Mouse (Mus musculus) E14TG2a.4 (cell line): ENCODE results near the gene Zfp111.

Experiments used
- H3K27me3 ChIP-seq: 2 replicates; pipeline ENCODE4 v1.6.1; 2014; ENCODE audit warnings: low read length, control low read depth; ENCODE audit not compliant: insufficient read depth
- H3K36me3 ChIP-seq: 2 replicates; pipeline ENCODE4 v1.6.1; 2014; ENCODE audit warnings: low read length, control low read depth; ENCODE audit not compliant: insufficient read depth
- H3K4me1 ChIP-seq: replicated peaks from 2 replicates; pipeline ENCODE4 v1.6.1; 2014; ENCODE audit warnings: low read depth, low read length, control low read depth
- H3K4me3 ChIP-seq: replicated peaks from 2 replicates; pipeline ENCODE4 v1.5.1; 2014; ENCODE audit warnings: mild to moderate bottlenecking, low read length
- H3K9me3 ChIP-seq: 2 replicates; pipeline ENCODE4 v1.6.1; 2014; ENCODE audit warnings: low read length, control low read depth
- CTCF ChIP-seq: conservative IDR thresholded peaks from 2 replicates; pipeline ENCODE4 v1.5.1; 2014; ENCODE audit warnings: low read length
- NANOG ChIP-seq: IDR thresholded peaks from 2 replicates; pipeline ENCODE4 v1.6.1; 2014; ENCODE audit warnings: borderline replicate concordance, low read length, mixed read lengths
- POU5F1 ChIP-seq: IDR thresholded peaks from 2 replicates; pipeline ENCODE4 v1.6.1; 2014; ENCODE audit warnings: low read length, borderline replicate concordance

Zfp111 gene

GRCm38 (mm10) chr7:24175337-24175711, 35.9 kb downstream of the Zfp111 start:
- Histone ChIP-seq H3K9me3 (no peaks in the 10 kb centered on the region), H3K4me3 (peak overlapping the region; percentile 81), H3K27me3 (no peaks in the 10 kb centered on the region), H3K4me1 (peaks cover 9% of the 10 kb centered on the region), H3K36me3 (no peaks in the 10 kb centered on the region)
- TF ChIP-seq CTCF = no peak
- no peak for TF ChIP-seq NANOG
- TF ChIP-seq POU5F1 = no peak

GRCm38 (mm10) chr7:24174618-24175336, 36.5 kb downstream of the Zfp111 start, which contains the start of gene Zfp114:
TSS of gene Zfp114 (plus strand) at chr7:24175060.
- Histone ChIP-seq H3K36me3 (no peaks in the 10 kb centered on the region), H3K4me3 (peak within 1 kb of the TSS; percentile 81), H3K27me3 (no peaks in the 10 kb centered on the region), H3K9me3 (no peaks in the 10 kb centered on the region), H3K4me1 (peaks cover 9% of the 10 kb centered on the region)
- TF ChIP-seq CTCF (no peak), POU5F1 (no peak), NANOG (no peak)

GRCm38 (mm10) chr7:24172191-24172590, 39.1 kb downstream of the Zfp111 start:
- Histone ChIP-seq H3K9me3 (no peaks in the 10 kb centered on the region), H3K36me3 (no peaks in the 10 kb centered on the region), H3K4me1 (0 out of 2 replicates have a peak, but pooled peaks cover 4% of the 10 kb centered on the region), H3K4me3 (no peak overlapping the region), H3K27me3 (no peaks in the 10 kb centered on the region)
- TF ChIP-seq CTCF = no peak
- TF ChIP-seq NANOG = no peak
- TF ChIP-seq POU5F1 = no peak

- TF ChIP-seq POU5F1 = no peak
- no peak for TF ChIP-seq NANOG
- peak; percentile 39 for TF ChIP-seq CTCF
- Histone ChIP-seq H3K9me3 (peaks cover 7% of the 10 kb centered on the region; the same call in 1 of the 2 replicates), H3K4me1 (no peaks in the 10 kb centered on the region), H3K4me3 (no peak overlapping the region), H3K36me3 (no peaks in the 10 kb centered on the region), H3K27me3 (no peaks in the 10 kb centered on the region)
Observed at GRCm38 (mm10) chr7:24153272-24153671, 58.0 kb downstream of the Zfp111 start.
